Mouse (Mus musculus): ENCODE measurements around the gene Mdh2.

Gene Mdh2

DNA sequence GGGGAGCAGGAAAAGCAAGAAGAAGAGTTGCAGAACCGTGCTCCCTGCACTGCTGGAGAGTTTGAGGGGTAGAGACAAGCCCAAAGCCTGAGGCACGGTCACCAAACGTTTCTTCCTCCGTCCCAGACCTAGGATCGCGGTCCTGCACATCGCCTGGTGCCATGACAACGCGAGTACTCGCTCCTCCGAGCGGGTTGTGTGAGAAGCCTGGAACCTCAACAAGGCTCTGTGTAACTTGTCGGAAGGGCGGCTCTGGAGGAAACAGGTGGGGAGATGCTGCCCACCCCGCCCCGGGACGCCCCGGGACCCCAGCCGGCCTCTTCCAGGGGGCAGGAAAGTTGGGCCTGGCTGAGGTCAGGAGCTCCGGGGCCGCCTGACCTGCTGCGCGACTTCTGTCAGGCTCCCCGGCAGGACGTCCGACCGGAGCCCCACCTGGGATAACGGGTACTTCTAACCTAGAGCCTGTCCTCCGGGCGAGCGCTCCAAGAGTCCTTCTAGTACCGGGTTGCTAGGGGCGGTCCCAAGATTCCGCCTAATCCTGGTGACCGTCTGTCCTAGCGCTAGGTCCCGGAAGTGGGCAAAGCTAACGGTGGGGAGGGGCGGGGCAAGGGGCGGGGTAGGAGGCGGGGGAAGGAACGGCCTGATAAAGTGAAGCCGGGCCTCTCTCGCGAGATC lies 347 bp upstream of the Mdh2 start, which contains the start of gene Styxl1:
TSS of gene Styxl1 (minus strand) at position 590 of the 675 bp plus-strand sequence.
- DNase-seq: no peak

DNA sequence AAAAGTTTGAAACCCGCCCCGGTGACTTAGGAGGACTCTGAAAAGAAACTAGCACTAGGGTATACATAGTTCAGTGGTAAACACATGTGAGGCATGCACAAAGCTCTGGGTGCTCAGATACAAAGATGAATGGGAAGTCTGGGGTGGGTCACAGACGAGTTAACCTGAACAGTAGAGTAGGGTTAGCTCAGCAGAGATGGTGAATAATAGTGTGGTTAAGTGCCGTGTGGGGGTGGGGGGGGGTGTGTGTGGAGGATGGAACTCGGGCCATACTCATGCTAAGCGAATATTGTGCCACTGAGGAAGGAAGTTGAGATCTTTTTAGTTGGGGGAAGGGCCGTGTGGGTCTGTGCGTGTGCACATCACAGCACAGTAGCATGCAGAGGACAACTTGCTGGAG lies 2.1 kb downstream of the Mdh2 start:
- DNase-seq: no peak

DNA sequence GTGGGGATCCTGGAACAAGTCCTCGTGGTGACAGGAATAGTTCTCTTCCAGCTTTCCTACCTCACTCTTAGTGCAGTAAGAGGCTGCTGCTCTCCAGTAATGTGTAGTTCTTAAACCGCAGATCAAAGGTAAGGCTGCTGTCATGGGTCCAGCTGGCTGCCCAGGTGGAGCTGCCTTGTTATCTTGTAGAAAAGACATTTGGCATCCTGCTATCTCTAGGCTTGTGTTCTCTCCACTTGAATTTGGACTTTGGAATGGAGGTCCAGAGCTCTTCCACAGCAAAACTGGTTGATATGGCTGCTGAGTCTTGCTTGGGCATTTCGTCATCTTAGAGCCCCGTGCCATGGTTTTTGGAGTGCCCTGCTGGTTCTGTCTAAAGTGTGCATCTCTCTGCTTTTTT lies 4.6 kb downstream of the Mdh2 start:
- no peak for DNase-seq

DNA sequence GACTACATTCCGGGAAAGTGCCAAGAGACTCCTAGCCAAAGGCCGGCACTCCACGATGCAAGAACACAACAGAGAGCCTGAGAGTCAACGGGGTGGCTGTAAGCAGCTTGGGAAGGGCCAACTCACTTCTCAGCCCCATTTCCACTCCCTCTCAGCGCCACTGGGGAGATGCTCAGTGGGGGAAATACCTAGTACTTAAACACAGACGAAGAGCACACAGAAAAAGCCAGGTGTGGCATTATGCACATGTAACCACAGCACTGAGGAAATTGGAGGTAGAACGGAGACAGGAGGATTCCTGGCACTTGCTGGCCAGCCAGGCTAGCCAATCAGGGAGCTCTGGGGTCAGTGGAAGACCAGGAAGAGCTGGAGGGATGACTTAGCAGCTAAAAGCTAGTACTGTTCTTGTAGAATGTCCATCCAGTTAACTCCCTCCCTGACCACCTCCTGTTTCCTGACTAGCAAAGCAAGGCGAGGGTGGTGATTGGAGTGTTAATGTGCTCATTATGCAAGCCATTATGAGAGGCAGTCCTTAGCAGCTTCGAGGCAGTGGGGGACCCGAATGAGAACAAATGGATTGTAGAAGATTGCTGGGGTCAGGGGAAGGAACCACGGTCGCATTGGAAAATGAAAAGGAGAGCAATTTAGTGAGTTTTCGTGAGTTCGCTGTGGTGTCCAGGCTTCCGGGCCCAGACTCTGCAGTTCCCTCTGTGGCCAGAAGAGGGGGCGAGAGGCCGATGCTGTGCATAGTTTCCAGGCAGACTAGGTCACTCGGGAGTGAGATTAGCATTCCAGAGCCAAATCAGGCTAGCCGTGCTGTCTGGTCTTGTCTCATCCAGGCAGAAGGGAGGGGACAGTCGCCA lies 15.9 kb downstream of the Mdh2 start:
- peak; percentile 91 for DNase-seq

DNA sequence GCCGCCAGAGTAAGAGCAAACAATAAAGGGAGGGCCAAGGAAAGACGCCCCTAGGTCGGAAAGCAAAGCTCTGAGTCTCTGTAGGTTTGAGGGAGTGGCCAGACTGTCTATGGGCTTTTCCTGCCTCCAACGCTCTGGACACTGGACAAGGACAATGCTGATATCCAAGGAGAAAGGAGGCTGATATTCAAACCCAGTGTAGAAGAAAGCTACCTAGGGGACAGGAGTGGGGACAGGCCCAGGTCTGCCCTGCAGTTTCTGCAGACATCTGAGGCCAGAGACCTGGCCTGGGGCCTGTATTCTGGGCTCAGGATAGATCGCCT lies 16.5 kb downstream of the Mdh2 start:
- DNase-seq: no peak

DNA sequence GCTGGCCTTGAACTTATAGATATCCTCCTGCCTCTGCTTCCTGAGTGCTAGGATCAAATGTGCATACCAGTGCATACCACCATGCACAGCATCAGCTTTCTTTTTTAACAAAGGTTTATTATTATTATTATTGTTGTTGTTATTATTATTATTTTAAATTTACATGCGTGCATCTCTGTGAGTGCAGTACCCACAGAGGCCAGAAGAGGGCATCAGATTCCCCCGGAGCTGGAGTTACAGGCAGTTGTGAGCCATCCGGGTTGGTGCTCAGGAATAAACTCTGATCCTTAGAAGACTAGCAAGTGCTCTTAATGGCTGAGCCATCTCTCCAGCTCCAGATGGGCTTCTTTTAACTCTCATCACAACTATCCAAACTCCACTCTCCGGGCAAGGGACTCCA lies 21.5 kb downstream of the Mdh2 start:
- DNase-seq: no peak

DNA sequence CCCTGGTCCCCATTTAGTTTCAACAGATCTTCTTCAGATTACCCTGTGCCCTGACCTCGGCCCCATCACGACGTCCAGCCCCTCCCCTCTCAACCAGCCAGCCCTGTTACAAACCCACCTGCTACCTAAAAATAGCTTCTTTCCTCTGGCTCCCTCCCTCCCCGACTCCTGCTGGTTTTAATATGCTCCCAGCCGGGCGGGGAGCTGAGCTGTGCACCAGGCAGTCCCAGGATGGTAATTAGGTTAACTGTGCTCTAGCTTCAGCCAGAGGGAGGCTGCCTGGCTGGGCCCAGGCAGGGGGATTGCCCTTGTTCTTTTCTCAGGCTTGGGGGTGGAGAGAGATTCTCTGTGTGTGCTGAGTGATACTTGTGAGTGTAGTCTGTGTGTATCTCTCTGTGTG lies 22.6 kb downstream of the Mdh2 start:
- DNase-seq: no peak

DNA sequence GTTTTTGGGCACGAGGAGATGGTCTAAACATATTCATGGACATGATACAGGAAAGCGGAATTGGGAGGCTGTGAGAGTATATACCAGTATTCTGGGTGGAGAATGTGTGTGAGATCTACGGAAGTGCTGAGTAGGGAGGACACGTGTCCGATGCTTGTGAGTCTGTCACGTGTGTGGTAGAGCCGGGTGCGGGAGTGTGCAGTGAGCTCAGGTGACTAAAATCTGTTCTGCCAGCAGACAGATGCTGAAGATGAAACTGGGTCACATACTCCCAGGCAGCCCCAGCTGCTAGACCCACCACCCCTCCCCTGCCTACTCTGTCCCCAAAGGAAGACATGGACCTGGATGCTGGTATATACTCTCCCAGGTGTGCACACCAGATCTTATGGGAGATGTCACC lies 24.4 kb downstream of the Mdh2 start:
- no peak for DNase-seq

DNA sequence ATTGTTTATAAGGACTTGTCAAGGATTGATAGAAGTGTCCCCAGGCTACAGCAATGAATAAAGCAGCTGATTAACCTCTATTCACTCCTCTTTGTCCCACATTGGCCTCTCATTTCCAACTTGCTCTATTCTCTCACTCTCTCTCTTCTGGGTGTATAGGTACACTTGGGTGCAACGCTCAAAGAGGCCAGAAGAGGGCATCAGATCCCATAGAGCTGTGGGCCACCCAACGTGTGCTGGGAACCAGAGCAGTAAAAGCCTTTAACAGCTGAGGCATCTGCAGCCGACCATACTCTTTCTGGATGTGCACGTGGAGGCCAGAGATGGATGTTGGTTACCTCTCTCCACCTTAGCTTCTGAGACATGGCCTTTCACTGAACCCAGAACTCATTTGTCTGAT lies 24.9 kb downstream of the Mdh2 start:
- DNase-seq: no peak

DNA sequence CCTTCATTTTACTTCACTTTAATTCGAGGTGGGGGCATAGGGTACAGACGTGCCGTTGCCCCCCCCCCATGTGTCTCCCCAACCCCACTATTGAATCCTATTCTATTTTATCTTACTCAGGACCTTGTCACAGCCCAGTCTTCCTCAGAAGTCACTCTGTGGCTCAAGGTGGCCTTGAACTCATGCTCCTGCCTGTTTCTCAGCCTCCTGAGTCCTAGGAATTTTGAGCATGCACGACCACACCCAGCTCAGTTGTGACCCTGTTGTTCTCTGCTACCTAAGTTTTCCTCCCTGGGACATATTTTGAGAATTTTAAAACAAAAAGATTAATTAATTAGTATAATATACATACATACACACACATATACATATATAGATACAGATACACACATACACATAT lies 25.4 kb downstream of the Mdh2 start:
- no peak for DNase-seq

DNA sequence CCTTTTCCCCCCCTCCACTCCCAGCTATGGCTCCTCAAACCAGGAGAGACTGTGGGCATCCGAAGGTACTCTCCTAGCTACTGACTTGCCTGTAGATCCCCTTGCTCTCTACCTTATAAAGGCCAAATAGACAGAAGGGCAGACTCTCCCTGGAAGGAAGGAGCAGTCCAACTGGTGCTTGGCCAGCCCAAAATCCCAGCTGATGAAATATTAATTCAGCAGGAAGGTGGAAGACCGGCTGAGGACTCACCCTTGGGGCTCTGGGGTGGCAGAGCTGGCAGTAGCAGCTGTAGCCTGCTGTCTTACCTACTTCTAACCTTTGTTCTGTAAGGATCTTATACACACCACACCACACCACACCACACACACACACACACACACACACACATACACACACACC lies 26.5 kb downstream of the Mdh2 start:
- DNase-seq: no peak

DNA sequence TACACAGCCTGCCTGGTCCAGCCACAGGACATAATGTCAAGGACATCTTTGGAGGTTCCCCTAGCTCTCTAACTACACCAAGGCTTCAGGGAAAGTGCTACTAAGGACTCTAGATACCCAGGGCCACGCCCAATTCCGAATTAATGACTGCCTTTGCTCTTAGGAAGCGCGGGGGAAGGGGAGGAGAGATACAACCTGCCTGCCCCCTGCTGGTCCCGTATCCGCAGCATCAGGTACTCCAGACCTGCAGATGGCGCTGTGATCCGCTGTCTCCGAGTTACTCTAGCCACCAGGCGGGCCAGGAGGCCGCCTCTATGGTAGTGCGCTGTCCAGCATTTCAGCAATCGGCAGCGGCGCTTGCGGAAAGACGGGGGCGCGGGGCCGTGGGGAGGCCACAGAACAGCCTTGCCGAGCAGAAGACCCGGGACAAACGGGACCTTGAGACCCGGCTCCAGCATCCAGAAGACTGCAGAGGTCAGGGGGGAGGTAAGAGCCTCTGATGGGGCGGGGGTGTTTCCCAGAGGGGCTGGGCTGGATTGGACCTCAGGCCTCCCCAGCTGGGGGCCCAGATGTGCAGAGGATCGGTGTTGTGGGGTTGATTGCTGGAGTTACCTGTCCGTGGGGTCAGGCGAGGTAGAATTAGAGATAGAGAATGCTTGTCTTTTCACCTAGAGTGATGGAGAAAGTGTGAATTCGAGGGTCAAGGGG lies 28.4 kb downstream of the Mdh2 start, which contains the start of gene Srrm3:
TSS of gene Srrm3 (plus strand) at position 336 of the 708 bp plus-strand sequence.
- peak; percentile 92 for DNase-seq

DNA sequence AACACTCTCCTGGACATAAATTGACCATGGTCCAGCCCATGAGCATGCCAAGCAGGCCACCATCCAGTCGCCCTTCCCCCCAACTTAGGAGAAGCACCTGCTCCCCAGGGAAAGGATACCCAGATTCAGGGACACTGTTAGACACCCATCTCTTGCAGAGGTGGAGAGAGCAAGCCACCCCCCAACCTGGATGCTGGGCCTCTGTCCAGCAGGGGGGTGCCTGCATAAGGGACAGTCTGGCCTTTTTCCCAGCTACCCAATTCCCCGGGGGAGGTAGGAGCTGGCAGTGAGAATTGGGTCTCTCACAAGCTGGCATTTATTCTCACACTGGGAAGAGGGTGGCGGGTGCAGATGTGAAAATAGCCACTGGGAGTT lies 29.0 kb downstream of the Mdh2 start:
- peak; percentile 77 for DNase-seq

DNA sequence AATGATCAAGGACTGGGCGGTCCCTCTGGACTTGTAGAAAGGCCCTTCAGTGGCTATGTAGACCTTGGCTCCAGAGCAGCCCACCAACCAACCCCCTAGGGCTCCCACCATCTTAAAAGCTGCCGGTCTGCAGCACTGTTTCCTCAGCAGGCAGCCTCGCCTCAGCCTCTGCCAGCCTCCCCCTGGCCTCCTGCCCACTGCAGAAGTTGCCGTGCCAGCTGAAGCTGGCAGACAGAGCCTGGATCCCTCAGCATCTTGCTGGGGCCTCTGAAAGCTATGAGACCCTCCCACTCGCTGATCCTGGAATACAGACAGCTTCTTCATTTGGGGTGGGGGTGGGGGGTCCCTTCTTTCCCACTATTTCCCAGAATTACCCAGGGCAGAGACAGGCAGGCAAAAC lies 34.7 kb downstream of the Mdh2 start:
- DNase-seq: peak; percentile 88

DNA sequence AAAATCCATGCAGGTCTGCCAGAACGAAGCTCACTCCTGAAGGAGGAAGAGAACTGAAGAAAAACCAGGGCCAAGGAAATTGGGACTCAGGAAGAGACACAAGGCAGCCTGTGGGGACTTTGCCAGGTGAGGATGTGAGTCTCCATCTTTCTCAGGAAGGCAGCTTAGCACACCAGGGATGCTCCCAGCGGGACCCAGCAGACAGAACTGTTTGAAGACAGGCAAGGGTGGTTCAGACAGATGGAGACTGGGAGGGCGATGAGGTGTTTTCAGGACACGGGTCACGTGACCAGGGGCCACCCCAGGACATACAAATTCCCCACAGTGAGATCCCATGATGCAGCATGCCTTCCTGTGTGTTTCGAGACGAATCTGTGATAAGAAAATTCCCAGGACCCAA lies 40.2 kb downstream of the Mdh2 start:
- DNase-seq: peak; percentile 94

DNA sequence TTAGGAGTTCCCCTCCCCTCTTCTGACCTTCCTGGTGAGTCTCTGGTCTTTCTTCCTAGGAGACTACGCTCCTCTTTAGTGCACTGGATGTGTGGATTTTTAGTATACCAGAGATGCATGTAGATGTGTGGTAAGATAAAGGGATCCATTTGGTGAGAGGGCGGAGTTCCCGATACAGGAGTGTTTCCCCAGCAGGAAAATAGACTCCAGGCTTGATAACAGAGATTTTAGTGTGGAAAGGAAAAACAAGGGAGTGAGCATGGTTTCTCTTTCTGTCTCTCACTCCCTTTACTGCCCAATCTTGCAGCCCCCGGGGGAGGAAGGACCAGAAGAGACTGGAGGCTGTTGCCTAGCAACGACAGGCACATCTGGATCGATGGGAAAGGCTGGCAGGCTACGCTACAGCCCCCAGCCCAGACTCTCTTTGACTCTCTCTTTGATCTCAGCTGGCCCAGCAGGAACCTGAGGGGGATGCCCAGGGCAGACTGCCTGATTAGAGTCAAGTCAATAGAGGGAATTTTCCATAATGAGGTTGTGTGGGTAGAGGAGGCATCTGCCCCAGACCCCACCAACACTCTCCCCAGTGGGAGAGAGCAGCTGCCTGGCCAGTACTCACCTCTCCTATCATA lies 44.1 kb downstream of the Mdh2 start:
- no peak for DNase-seq

DNA sequence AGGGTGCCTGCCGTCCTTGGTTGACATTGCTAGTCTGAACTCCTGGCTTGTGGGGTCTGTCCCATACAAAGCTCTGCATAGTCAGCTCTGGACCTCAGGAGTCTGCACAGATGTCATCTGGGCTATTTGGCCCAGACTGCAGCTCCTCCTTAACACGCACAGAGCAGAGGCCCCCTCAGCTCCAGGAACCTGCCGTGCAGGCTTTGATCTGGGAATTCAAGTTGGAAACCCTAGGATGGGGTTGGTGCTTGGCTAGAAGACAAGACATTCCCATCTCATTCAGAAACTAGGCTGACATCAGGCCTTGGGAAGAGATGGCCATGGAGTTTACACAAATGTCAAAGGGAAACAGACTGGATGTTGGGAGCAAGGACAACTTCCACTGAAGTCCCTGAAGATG lies 46.2 kb downstream of the Mdh2 start:
- DNase-seq: peak; percentile 37

DNA sequence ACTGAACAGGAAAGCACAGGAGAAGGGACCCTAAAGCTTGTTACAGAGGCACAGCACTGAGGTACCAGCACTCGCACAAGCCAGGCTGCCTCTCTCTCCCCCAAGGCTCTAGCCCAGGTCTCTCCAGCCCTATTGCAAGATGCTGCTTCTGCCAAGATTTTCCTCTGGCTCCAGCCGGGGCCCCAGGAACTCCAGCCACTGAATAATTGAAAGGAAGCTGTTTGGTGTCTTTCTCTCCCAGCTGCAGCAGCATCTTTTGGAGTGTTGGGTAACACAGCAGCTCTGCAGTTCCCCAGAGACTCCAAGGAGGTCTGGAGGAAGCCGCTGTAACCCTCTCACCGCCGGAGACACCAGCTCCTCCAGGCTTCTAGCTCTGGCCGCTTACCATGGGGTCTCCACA lies 47.9 kb downstream of the Mdh2 start:
- no peak for DNase-seq

DNA sequence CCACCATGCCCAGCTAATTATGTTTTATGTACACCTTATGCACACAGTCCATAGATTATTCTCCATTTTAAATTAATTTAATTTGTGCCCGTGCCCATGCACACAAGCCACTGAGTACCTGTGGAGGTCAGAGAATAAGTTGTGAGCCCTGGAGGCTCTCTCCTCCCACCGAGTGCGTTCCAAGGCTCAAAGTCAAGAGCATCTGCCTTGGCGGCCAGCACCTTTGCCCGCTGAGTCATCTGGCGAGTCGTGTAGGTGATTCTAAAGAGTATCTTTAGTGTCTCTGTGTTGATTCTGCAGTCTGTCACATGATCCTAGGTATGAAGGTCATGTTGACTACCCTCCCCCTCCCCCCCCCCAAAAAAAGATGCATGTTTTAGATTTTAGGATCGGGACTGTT lies 51.1 kb downstream of the Mdh2 start:
- DNase-seq: no peak

DNA sequence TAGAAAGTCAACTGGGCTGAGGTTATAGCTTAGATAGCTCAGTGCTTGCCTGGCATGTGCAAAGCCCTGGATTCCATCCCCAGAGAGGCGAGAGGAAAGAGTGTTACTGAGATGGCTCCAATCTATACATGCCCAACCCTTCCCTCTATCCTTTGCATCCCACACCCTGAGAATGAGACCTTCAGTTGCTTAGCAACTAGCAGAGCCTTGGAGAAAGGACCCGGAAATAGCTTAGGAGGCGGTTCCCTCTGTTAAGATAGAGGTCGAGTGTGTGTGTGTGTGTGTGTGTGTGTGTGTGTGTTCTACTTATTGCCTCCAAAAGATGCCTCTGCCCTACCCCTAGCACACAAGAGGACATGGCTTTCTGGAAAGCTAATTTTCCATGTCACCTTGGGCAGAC lies 54.4 kb downstream of the Mdh2 start:
- DNase-seq: no peak

DNA sequence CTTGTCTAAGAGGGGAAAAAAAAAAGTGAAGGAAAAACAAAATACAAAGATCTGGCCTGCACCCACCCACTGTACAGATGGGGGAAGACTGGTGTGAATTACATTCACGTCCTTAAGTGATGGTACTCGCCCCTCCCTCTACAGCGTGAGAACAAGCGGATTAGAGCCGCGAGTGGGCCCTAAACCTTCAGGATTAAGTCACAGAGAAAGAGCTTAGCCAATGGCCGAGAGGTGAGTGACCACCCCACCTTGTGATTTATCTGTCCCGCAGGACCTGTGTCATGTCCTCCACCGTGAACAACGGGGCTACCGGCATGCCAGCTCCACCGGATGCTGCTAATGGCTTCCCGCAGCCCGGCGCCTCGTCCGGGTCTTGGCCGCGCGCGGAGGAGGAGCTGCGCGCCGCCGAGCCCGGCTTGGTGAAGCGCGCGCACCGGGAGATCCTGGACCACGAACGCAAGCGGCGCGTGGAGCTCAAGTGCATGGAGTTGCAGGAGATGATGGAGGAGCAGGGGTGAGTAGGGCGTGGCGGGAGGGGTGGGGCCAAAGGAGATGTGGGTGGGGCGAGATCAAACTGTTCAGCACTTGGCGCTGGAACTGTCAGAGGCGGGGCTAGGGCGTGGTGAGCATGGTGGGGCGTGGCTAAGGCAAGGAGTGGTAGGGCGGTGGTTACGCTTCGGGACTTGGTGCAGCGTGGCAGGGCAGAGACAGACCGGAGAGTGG lies 56.6 kb downstream of the Mdh2 start:
- peak; percentile 85 for DNase-seq

DNA sequence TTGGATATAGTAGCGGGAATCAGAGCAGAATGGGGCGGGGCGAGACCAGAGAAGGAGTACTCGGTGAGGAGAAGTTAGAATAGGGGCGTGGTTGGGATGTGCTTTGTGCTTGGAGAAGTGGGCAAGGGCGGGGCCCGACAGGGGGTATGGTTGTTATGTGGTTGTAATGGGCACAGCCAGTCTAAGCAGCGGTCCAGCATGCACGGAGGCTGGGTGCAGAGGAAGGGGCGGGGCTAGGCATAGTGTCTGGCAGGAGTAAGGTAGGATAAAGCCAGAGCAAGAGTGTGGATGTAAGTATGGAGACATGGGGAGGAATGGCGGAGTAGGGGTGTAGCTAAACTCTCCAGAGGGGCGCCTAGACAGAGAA lies 57.2 kb downstream of the Mdh2 start:
- DNase-seq: no peak

DNA sequence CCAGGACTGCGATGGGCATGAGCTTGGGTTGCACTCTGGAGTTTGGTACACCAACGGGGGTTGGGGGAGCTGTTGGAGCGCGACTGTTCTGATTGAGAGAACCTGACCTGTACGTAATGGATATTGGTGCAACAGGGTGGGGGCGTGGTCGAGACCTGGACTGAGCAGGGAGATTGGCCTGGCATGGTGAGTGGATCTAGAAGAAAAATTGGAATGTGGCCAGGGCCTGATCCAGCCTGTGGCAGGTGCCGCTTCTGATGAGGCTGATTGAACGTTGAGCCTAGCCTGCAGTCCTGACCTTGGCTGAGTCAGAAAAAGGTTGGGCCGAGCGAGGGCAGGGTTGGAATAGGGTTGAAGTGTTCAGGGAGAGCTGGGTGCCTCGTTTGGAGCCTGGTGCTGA lies 57.7 kb downstream of the Mdh2 start:
- DNase-seq: peak; percentile 76

All from cerebellum, adult 9-11 months (tissue).